Mouse (Mus musculus): ENCODE data around the gene Mbnl2.

DNA sequence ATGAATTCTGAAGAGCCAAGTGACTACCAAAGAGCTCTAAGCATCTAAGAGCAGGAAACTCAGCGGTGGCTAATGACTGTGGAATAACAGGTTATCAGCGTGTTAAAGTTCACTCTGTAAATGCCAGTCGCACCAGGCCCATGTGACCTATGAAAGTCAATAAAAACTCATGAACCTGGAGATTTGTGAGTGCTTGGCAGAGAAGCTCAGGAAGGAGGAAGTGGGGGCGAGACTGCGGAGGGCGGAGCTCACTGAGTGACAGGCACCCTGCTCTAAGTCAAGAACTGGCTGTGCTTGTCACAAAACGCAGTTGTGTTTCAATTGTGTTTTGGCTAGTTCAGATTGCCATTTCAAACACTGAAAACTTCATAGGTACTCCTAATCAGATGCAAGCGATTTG is 131.4 kb downstream of the Mbnl2 start:
- TF ChIP-seq POLR2A (IDR thresholded peaks at IDR 0.05; ENCODE audit: control insufficient read depth in 1 of 2, insufficient read depth in 1 of 2, low read depth in 1 of 2, low read length in 2 of 2, poor library complexity in 1 of 2): no peak
- TF ChIP-seq BHLHE40 (IDR thresholded peaks at IDR 0.05; ENCODE audit: borderline replicate concordance, low read depth, low read length): no peak
- no peak for TF ChIP-seq ZC3H11A (IDR thresholded peaks at IDR 0.05; ENCODE audit: low read depth, low read length)
- no peak for TF ChIP-seq NRF1 (IDR thresholded peaks at IDR 0.05; ENCODE audit: insufficient read depth, low read depth, low read length, poor library complexity, severe bottlenecking)

Measured in MEL (cell line).